Mouse (Mus musculus): ENCODE measurements around the gene Ip6k3.

The Ip6k3 gene

DNA sequence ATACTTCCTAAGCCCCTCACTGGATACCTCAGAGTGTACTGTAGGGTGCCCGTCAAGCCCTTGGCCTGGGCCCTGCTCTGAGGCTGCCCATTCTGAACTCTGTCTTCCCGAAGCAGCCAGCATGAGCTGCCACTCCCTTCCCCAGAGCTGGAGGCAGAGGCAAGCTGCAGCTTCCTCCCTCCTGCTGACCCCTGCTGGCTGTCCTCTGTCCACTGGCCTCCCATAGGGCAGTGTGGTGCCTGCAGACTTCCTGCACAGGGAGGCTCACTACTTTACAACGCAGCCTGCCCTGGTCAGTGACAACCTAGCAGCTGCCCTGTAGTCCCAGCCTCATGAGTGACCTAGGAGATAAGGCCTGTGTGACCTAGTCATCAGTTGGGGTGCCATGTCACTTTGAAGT is 14.1 kb upstream of the Ip6k3 start:
- peak; percentile 42 for DNase-seq

DNA sequence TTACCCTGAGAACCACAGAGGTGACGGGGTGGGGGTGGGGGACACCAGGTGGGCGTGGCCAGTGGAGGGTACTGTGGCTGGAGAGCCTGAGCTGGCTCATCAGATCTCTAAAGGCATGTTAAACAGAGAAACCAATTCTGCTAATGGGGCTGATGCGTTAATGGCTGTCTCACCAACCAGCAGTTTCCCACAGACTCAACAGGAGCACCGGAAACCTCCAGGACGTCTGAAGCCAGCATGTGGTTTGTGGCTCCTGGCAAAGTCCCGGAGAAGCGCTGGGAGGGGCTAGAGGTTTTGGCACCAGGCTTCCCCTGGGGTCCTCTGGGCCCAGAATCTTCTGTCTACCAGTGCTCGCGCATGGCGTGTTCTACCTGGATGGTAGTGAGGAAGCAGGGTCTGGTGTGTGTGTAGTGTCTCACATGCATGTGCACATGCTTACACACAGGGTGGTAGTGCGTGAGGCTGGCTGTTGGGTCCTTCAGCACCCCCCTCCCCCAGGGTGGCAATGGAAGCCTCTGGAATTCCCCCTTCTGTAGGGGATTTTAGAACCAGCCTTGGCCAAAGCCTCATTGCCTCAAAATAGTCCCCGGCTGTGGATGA is 12.2 kb upstream of the Ip6k3 start:
- no peak for DNase-seq

DNA sequence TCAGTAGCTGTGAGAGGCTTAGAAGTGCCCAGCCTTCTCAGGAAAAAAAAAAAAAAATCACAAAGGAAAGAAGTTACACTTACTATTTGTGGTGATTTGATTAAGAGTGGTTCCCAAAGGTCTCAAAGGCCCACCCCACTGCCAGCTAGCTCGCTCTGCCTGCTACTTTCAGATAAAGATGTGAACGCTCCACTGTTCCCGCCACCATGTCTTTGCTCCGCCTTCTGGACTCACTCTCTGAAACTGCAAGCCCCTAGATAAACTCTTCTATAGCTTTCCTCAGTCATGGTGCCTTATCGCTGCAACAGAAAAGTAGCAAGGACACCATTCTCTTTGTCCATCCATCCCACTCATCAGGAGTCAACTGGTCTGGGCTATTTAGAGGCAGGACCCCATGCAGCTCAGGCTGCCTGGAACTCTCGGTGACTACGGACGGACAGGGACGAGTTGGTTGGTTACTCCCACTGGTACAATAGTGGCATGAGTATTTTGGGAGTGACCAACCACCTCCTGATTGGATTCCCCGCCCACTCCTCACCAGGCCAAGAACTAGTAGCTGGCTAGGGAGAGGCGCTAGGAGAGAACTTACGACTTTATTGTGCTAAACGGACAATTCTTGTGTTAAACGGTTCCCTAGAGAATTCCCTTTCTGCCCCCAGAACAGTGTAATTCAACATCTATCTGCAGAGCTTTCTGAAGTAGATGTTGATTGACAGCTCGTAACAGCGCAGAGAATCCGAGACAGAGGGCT is 11.0 kb upstream of the Ip6k3 start:
- no peak for DNase-seq

DNA sequence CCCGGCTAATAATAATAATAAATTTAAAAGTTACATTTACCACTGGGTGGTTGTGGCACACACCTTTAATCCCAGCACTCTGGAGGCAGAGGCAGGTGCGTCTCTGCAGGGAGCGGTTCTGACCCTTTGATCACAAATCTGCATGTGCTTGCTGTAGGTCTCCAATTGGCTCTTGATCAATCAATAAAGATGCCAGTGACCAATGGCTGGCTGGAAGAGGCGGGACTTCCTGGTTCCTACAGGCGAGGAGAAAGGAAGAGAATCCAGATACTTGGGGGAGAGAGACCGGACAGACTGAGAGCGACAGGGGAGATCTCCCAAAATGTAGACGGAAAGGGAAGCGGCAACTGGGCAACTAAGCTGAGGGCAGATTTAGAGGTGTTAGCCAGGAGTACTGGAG is 10.4 kb upstream of the Ip6k3 start:
- DNase-seq = peak; percentile 12

DNA sequence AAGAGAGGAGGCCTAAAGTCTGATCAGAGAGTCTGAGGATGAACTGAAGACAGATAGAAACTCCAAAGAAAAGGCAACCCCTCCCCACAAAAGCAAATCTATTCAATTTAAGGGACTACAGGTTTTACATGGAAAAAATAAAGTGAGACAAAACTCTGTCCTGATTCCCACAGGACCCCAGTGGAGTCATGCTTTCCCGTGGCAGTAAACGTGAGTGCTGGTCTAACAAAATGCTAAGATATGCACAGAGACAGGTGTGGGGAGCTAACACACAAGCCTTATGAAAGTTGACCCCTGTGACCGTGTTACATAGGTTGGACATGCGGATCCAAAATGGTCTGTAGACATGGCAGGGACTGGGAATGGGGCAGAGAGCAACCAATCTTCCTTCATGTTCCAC is 9.2 kb upstream of the Ip6k3 start:
- no peak for DNase-seq

DNA sequence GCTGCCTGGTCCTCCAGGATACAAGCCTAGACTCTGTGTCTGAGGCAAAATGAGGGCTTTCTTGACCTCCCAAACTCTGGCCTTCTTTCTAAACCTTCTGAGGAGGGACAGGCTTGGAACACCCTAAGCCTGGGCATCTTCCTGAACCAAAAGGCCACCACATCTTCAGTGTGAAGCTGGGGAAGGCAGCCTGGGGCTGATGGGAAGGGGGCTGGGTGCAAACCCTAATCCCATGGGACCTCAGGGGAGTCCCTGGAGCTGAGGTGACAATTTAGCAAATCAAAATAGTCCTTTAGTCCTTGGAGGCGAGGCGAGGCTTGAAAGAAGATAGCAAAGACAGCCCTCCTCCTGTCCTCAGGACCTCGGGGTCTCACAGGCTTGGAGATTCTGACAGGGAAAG is 8.7 kb upstream of the Ip6k3 start:
- no peak for DNase-seq

DNA sequence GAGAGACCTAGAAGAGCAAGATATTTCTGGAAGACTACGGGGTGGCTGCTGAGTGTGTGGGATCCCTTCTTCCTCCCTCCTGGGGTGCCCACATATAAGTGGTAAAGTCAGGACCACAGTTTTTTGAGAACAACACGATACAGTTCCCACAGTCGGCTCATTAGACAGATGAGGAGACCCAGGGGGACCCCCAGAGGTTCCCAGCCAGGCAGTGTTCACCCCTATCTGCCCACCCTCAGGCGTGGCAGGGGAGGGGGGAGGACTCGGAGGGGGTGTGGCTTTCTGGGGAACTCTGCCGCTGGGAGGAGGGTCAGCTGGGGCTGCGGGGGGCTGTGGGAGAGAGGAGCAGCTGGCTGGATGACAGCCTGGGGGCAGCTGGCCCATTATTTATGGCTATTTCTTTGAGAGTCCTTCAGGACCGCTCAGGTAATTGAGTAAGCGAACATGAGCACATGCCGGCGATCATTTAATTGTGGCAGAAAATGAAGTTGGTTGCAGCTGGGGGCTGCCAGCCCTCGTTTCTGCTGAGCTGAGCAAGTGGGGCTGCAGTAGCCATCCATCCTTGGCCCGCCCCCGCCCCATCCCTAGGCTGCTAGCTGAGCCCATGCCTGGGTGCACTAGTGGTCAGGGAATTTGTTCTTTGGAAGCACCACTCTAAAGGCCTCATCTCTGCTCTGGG is 7.7 kb upstream of the Ip6k3 start:
- DNase-seq = no peak

DNA sequence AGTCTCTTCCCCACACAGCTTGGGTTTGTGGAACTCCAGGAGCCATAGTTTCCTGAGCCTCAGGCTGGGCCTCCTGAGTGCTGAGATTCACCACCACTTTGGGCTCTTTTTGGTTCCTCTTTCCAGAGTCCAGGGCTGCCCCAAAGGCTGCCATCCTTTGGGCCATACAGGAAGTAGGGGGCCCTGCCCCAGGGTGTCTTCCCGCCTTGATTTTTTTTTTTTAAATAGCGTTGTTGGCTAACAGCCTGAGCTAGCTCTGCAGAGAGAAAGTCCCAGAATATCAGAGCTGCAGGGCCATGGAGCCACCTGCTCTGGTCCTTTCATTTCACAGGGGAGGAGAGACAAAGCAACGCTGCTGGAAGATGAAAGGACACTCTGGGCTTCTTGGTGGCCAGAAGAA is 6.1 kb upstream of the Ip6k3 start:
- no peak for DNase-seq

DNA sequence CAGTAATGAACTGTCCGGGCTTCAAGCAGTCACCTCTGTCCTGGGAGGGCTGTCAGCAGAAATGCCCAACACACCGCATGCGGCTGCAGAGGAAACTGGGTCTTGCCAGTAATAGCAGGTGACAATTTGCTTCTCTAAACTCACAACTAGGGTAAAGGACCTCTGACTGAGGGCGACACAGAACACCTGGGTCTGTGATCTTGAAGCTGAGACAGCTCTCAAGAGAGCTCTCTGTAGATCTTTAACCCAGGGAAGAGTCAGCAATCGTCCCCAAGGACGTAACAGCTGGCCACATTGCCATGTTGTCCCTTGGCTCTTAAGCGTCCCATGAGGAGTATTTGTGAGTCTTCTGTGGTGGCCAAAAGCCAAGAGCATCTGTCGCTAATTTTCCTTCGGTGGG is 4.9 kb upstream of the Ip6k3 start:
- DNase-seq = no peak

DNA sequence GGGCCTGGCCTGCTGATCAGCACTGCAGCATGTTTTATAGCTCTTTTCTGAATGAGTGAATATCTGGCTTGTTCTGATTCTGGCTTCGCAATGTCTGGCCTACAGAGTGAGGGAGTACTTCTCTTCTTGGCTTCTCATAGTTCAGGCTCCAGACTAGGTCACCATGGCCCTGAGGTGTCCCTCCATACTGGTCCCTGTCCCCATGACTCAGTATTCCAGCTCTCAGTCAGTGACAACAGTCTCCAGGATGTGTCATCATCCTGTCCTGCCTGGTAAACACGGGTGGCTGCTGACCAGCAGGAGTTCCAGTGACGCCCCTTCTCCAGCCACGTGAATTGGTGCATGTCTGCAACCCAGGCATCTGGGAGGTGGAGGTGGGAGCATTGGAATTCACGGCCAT is 3.5 kb upstream of the Ip6k3 start:
- DNase-seq = no peak

DNA sequence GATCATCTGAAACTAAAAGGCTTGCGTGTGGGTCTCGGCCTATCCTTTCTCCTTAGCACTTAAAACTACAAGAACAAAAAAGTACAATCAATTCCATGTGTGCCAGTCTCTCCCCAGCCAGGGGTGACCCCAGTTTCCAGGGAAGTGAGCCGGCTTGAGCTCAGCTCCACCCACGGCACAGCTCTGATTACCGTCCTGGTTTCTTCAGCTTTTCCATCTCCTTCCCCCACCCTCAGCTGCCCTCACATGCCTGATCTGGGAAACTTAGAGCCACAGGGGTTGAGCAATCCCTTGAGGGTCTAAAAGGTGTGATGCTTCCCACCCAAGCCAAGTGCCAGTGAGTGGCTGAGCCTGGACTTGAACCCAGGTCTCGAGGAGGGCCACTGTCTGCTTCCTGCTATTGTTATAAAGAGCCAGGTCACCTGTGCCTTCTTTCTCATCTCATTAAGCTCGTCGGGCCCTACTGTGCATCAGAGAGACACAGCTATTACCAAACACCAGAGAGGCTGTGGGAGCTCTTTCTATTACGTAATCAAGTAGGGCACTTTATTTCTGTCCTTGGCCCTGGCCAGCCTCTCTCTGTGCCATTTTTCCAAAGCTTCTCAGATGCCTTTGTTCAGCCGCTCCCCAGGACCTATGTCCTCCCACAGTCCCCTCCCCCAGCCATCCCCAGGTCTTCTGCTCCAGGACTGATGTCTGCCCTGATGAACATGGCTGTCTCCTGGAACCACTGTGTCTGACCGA is 2.5 kb upstream of the Ip6k3 start:
- no peak for DNase-seq

DNA sequence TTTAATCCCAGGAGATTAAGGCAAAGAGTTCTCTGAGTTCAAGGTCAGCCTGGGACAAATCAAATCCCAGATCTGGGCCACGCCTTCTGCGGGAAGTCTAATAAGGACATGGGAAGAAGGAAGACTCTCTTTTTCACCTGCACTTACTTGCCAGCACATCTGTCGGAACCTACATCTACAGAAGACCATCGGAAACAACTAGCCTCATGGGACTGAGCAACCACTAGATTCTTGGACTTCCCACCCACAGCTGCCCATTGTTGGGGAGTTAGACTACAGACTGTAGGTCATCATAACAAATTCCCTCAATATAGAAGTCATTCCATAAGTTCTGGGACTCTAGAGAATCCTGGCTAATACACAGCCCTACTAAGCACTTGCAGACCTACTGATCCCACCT is 974 bp upstream of the Ip6k3 start:
- DNase-seq = no peak

DNA sequence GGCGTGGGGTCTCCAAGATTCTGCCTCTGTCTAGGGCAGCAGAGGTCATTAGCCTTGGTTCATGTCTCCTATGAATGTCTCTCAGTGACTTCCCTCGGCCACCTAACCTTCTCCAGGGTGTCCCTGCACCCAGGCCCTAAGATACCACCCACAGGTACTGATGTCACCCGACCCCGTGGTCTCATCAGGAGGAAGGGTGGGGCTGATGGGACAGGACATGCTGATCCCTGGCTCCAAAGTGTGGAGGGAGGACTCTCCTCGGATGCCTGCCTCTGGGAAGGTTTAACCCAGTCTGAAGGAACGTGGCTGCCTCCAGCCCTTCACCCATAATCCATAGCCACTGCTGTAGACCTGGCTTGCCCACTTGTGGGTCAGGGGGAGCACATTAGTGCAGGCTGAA is 694 bp downstream of the Ip6k3 start:
- DNase-seq = no peak

DNA sequence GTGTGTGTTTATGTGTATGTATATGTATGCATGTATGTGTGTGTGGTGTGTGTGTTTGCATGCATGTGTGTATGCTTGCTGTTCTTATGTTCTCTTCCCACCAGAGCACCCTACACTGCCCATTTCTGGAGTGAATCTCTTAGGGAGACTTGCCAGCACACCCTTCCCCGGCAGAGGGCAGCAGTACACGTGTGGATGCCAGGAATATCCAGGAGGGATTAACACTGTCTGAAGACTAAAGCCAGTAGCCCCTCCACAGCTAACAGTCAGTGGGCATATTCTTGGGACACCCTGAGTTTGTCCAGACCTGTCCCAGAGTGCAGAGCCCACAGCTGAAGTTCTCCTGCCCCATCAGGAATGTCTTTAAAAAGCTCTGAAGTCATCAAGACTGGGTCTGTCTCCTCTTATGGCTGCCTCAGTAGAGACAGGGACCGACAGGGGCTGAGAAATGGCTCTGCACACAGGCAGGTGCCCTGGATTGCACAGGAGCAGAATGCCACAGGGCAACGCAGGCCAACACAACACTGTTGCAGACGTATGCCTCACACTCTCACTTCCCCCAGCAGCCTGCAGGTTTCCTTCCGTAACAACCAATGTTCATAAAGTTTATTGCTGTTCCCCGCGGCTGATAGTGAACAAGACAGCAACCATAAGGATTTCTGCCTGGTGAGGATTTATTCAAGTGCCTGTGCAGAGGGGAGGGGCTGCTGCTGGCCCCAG is 2.4 kb downstream of the Ip6k3 start:
- DNase-seq = peak; percentile 54

DNA sequence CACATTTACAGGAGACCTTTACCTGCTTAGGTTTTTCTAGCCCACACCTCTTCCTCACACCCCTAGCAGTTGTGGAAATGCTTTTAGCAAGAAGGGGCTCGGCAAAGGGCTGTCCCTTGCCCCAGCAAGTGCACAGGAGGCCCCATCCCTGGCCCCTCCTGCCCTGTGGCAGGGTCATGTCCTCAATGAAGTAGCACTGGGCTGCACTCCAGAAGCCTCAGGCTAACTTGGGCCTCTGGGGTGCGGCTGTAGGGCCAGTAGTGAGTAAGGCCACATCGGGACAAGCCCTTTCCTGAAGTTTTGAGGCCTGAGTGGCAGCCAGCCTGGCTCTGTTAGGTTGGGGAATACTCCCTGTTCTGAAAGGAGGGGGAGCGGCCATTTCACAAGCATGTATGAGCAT is 6.7 kb downstream of the Ip6k3 start:
- DNase-seq = no peak

DNA sequence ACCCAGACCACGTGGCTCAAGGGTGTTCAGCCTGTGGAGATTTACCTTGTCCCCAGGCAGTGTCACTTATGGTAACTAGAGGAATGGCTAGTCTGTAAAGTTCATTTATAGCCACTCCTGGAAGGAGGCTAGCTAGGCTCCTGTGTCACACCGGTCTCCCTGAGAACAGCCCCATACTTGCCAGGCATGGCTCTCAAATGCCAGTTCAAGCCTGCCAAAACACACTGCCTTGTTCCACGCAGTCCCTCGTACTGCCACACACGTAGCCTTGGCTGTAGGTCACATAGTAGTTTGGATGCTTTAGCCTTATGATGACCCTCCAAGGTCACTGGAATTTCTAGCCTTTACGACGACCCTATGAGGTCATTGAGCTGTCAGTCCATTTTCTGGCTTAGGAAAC is 8.4 kb downstream of the Ip6k3 start:
- no peak for DNase-seq

DNA sequence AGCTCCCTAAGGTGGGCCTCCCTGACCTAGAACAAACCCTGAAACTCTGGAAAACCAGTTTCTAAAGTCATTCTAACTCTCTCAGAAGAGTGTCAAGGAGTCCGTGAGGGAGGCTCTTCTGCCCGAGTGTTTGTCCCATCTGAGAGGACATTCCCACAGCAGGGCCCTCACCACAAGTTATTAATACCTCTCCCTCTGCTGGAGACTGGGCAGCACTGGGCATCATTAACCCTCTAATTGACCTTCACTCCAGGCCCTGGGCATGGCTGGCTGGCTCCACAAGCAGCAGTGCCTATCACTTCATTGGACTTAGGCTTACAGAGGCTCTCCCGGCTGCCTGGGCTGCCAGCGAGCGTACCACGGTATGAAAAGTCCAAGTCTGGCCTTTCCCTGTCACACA is 9.2 kb downstream of the Ip6k3 start:
- DNase-seq = no peak

DNA sequence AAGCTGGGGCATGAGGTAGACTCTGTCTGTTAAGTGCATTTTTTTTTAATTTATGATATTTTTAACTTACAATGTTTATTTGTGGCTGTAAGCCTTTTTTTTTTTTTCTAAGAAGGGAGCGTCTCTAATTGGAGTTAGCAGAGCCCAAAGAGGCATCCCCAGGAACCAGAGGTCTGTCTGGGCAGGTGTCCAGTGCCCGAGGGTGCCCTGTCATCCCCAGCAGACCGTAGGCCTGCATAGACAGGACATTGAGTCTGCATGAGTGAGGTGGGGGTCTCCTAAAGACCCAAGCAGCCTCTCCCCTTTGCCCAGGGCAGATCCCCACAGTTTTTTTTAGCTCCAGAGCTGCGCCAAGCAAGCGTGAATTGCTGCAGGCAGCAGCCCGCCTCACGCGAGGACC is 11.8 kb downstream of the Ip6k3 start:
- no peak for DNase-seq

DNA sequence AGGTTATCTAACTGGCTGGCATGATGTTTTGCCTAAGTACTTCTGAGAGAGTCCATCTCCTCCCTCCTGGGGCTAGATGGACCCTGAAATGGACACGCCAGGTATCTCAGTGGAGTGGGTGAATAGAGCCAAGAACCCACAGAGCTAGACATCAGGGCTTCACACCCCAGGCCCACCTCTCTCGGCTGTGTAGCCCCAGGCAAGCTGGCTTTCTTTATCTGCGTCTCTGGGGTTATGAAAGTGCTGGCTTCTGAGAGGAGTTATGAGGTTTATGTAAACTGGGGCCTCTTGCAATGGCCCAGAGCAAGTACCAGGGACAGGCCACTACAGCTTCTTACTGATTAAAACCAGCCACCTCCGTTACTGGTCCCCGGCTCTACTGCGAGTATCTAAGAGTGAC is 12.7 kb downstream of the Ip6k3 start:
- DNase-seq = no peak

DNA sequence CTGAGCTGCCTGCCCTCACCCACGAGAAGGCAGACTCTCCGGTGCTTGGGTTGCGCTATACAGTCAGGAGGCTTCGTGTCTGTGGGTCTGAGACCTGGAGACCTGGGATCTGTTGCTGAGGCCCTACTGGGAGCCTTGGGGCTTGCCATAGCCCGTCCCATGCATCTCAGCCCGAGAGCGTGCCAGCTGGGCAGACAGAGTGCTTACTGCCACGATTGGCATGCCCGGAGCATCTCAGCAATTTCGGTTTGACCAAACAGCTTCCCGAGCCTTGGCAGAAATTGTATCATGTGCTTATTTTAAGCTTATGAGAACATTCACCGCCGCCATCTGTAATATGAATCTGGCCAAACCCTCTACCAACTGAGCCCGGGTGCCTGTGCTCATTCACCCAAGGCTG is 13.3 kb downstream of the Ip6k3 start:
- DNase-seq = no peak

DNA sequence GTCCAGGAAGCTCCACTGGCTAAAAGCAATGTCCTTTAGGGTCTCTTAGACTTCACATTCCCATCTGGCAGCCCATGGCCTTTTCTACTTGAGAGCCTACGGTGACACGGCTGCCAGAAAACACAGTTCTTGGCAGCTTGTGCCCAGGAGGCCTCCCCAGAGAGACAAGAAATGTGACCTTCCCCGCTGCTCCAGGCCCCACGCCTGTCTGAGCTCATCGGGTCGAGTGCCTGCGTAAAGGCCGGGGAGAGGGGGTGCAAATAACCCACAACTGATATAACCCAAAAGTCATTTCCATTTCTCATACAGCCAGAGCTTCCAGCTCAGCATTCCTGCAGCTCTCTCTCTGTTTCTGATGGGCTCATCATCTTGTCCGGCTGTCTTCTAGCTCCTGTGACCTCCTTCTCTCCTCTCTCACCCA is 13.8 kb downstream of the Ip6k3 start:
- no peak for DNase-seq

DNA sequence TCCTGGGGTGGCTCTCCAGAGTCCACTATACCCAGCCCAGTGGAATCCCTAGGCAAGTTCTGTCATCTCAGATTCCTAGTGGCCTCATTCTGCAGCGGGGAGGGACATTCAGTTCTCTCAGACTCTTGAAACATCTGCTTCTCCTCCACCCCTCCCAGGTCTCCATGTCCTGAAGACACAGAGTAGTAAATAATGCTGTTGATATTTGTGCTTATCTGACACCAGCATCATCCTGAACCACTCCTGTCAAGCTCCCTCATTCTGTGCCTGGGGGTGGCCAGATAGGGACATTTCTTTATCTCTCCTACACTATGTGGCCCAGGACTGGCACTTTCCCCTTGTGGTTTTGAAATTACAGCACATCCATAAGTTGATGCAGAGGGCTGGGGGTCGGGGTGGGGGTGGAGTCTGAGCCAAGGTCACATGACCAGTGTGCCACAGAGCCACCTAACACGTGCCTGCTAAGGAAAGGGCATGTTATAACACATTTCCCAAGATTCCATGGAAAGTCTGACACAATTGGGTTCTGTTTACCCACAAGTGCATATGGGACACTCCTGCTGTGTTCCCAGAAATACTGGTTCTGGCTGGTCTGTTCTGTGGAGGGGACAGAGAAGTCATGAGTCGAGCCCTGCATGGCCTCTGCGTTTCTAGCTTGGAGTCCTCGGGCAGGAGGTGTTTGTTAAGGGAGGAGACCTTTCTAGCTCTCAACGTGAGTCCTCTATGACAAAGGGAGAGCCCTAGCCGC is 14.4 kb downstream of the Ip6k3 start:
- no peak for DNase-seq
